Mouse (Mus musculus) testis, adult 2 months (tissue): Measurements from ENCODE around the gene Mia2. TPM values are rescaled to one million over a fixed set of nuclear protein-coding genes. Genes with fewer than 3 reads are reported as not detected.
"Not testable (repeated sequence)": the region's sequence is repeated elsewhere in the genome, so short reads cannot be mapped to it uniquely, and the experiment has no call there.

Source experiments
- H3K27ac ChIP-seq: fragments of 200-500 bp; 2 replicates; pipeline ENCODE4 v1.5.1; 2012; ENCODE audit warnings: low read depth, low read length; ENCODE audit not compliant: control insufficient read depth, insufficient read depth
- H3K27me3 ChIP-seq: fragments of 200-500 bp; 2 replicates; pipeline ENCODE4 v1.6.1; 2012; ENCODE audit warnings: mild to moderate bottlenecking, low read length, moderate library complexity; ENCODE audit not compliant: control insufficient read depth, insufficient read depth
- H3K36me3 ChIP-seq: fragments of 200-500 bp; 2 replicates; pipeline ENCODE4 v1.6.1; 2012; ENCODE audit warnings: mild to moderate bottlenecking, low read length; ENCODE audit not compliant: control insufficient read depth, insufficient read depth
- H3K4me1 ChIP-seq: fragments of 200-500 bp; 2 replicates; pipeline ENCODE4 v1.6.1; 2012; ENCODE audit warnings: low read length; ENCODE audit not compliant: control insufficient read depth, insufficient read depth
- H3K4me3 ChIP-seq: fragments of 200-500 bp; 2 replicates; pipeline ENCODE4 v1.5.1; 2012; ENCODE audit warnings: low read depth, mild to moderate bottlenecking, low read length, moderate library complexity, mixed read lengths; ENCODE audit not compliant: control insufficient read depth
- CTCF ChIP-seq: fragments of 200-500 bp; IDR thresholded peaks from 2 replicates; pipeline ENCODE4 v1.5.1; 2012; ENCODE audit warnings: low read depth, mild to moderate bottlenecking, inconsistent platforms, low read length, moderate library complexity; ENCODE audit not compliant: control insufficient read depth, insufficient read depth, insufficient replicate concordance
- POLR2A ChIP-seq: fragments of 200-500 bp; IDR thresholded peaks from 2 replicates; pipeline ENCODE4 v1.6.1; 2012; ENCODE audit warnings: low read depth, mild to moderate bottlenecking, inconsistent platforms, low read length, moderate library complexity; ENCODE audit not compliant: control insufficient read depth
- polyA plus RNA-seq: library from polyadenylated mRNA; depleted of rRNA; stranded (reverse); fragments of >200 nt; gene quantifications from 2 replicates; pipeline ENCODE4 v1.2.3, GENCODE M21; 2012

Gene Mia2
- polyA plus RNA-seq, 1 experiment: 21.9 TPM

DNA sequence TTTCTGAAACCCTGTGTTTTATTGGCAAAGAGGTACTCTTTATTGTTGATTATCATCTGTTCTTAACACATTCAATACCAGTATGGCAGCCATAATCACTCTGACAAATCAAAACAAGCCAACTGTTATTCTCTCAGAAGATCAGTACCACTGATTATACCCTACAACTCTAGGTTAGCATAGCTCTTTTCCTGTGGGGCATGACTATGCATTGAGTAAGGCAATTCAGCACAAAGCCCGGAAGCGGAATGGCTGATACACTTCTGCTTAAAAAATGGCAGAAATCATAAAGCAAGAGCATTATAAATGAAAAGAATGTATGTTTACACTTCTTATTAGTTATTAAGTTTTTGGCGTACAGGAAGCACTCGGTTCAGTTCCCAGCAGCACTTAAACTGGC, 120.6 kb downstream of the Mia2 start:
- Histone ChIP-seq H3K27me3 (no peaks in the 10 kb centered on the region), H3K4me3 (no peak overlapping the region)

DNA sequence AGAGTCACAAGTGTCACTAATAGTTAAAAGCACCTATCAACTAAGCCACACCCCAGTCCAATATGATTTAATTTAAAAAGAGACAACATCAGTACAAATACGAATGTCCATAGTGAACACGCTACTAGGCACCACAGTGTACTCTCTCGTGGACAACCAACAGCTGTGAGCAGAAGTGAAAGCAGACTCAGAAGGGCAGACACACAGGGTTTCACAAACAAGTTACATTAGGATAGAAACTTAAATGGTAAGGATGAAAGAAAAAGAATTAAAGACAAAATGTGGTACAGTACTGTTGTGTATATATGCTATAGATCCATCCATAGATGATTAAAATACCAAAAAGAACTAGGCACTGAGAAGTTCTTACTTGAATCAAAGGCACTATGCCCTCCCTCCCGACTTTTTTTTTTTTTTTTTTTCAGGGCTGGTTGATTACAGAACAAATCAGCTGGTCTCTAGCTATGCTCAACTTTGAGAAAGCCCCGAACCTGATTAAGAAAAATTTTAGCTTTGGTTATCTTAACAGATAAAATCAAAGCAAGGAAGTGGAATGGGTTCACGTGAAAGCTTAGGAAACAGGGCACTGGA, 121.2 kb downstream of the Mia2 start:
- H3K27me3 ChIP-seq: no peaks in the 10 kb centered on the region
- no peaks in the 10 kb centered on the region for H3K36me3 ChIP-seq
- H3K27ac ChIP-seq: no peak overlapping the region
- TF ChIP-seq CTCF: no peak
- no peak for TF ChIP-seq POLR2A
- H3K4me1 ChIP-seq: peaks cover 6% of the 10 kb centered on the region; the same call in 1 of the 2 replicates
- H3K4me3 ChIP-seq: no peak overlapping the region

More for the DNA sequence above, 120.6 kb downstream of the Mia2 start:
- TF ChIP-seq CTCF: no peak
- TF ChIP-seq POLR2A: no peak
- no peaks in the 10 kb centered on the region for H3K36me3 ChIP-seq
- H3K4me1 ChIP-seq: peaks cover 6% of the 10 kb centered on the region; the same call in 1 of the 2 replicates
- H3K27ac ChIP-seq: no peak overlapping the region

DNA sequence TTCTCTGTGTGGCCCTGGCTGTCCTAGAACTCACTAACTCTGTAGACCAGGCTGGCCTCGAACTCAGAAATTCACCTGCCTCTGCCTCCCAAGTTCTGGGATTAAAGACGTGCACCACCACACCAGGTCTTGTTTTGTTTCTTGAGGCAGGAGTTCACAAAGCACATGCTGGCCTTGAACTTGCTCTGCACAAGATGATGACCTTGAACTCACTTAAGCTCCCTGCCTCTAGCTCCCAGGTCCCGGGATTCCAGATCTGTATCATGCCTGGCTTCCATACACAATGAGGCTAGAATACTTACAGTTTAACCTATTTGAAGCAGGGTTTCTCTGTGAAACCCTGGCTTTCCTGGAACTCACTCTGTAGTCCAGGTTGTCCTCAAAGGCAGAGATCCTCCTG, 121.7 kb downstream of the Mia2 start:
- no peaks in the 10 kb centered on the region for H3K27me3 ChIP-seq
- peak overlapping the region; percentile 12; the same call in 1 of the 2 replicates for H3K27ac ChIP-seq
- TF ChIP-seq POLR2A: no peak
- H3K4me1 ChIP-seq: peaks cover 6% of the 10 kb centered on the region; the same call in 1 of the 2 replicates
- peak overlapping the region; percentile 58 for H3K4me3 ChIP-seq
- no peaks in the 10 kb centered on the region for H3K36me3 ChIP-seq

DNA sequence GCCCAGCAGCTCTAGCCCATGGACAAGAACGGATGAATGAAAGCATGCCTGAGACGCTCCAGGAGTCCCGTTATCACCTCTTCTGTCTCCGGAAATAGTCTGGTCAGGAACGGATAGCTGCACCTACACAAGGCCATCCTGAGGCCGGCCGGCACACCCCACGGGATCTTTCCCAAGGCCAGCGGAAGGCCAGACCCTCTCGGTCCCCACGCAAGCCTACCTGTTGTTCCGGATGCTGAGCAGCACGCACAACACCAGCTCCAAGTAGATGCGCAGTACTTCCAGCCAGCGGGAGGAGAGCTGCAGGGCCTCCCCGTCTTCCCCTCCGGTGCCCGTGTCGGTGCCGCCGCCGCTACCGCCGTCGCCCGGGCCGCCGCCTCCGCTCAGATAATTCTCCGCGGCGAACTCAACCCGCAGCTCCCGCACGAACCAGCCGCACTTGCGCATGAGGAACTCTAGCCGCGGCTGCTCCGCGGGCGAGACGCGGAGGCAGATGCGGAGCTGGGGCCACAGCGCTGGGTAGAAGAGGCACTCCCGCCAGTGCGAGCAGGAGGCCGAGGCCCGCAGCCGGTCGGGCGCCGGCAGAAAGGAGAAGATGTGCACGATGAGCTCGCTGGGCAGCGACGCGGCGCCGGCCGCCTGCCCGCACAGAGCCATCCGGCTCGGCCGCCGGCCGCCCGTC, 123.2 kb downstream of the Mia2 start:
- TF ChIP-seq POLR2A (no peak), CTCF (no peak)
- no peaks in the 10 kb centered on the region for H3K27me3 ChIP-seq
- peak overlapping the region; percentile 98 for H3K27ac ChIP-seq
- peak overlapping the region; percentile 96 for H3K4me3 ChIP-seq
- H3K36me3 ChIP-seq: no peaks in the 10 kb centered on the region
- H3K4me1 ChIP-seq: peaks cover 6% of the 10 kb centered on the region; the same call in 1 of the 2 replicates

DNA sequence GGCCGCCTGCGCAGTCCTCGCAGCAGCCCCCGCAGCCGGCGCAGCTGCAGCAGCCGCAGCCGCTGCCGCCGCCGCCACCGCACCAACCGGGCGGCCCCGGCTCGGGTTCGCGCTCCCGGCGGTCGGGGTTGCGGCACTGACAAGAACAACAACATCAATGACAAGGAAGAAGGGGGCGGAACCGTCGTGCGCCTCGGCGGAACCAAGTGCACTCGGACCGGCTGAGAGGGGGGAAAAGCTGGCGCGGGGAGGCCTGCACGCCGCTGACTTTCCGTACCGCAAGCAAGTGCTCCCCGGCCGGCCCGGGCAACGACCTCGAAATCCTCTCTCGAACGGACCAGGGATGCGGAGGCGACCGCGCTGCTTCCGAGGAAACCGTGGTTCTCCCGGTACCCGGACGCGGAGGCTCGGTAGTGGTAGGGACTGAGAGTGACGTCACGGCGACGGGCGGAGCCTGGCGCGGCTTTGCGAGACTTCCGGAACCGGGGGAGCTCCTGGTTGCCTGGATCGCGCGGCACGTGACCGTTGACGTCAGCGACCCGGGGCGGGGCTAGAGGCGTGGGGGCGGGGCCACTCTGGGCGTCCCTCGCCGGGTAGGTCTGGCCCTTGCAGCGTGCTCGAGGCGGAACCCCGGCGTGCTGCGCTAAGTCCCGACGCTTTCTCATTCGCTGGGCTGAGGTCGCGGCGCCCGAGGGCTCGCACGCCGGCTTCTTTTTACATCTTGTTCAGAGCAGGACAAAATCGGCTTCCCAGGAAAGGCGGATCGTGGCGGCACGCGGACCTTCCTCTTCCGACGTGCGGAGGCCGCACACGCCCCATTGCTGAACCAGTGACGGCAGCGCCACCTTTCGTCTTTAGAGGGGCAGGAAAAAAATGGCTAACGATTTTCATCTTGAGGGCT, 124.0 kb downstream of the Mia2 start, which contains the start of gene Fbxo33:
Gene Fbxo33 (minus strand): TSS at position 401 of the 901 bp plus-strand sequence.
- peak within 1 kb of the TSS; percentile 98 for H3K27ac ChIP-seq
- TF ChIP-seq POLR2A (peak; percentile 64), CTCF (peak; percentile 31; the same call in 1 of the 2 replicates)

DNA sequence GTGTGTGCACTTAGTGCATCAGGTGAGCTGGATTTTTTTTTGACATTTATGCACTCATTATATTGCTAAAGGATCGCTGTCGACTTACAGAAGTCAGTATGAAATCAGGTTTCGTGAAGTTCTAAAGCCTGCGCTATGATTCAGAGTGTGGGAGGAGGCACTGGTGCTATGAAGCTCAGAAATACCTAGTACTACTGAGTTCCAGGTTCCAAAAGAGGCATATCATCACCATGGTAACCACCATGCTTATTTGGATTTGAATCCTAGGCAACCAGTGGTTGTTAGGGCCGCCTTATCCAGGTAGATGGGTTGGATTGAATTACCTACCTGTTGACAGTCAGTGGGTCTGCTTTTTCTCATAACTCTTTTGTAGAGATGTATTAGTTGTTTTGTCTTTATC, 132.8 kb downstream of the Mia2 start:
- Histone ChIP-seq H3K36me3 (no peaks in the 10 kb centered on the region), H3K27ac (no peak overlapping the region), H3K27me3 (no peaks in the 10 kb centered on the region), H3K4me3 (no peak overlapping the region; the same call in 1 of the 2 replicates), H3K4me1 (no peaks in the 10 kb centered on the region)
- no peak for TF ChIP-seq POLR2A
- TF ChIP-seq CTCF: no peak

More for the DNA sequence above, 124.0 kb downstream of the Mia2 start, which contains the start of gene Fbxo33:
- peak within 1 kb of the TSS; percentile 96 for H3K4me3 ChIP-seq
- H3K4me1 ChIP-seq: peaks cover 6% of the 10 kb centered on the region; the same call in 1 of the 2 replicates
- no peaks in the 10 kb centered on the region for H3K27me3 ChIP-seq
- no peaks in the 10 kb centered on the region for H3K36me3 ChIP-seq

DNA sequence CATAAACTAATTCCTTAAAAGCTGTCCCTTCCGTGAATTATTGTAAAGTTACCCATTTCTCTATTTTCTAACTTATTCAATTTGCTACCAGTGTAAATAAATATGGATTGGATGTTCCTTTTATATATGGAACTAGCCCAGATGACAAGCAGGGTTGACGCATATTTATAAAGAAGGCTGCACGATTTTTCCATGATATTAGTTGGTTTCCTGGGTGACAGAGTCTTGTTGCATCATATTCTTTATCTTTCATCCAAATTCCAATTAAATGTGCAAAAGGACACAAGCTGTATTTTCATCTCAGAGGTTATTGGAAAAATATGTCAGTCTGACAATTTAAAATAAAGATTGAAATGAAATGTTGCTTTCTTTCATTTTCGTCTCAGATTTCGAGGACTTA, 142.8 kb downstream of the Mia2 start:
- Histone ChIP-seq H3K4me1 (no peaks in the 10 kb centered on the region), H3K27me3 (no peaks in the 10 kb centered on the region), H3K4me3 (no peak overlapping the region), H3K27ac (no peak overlapping the region), H3K36me3 (no peaks in the 10 kb centered on the region)
- TF ChIP-seq POLR2A: no peak
- TF ChIP-seq CTCF: no peak

DNA sequence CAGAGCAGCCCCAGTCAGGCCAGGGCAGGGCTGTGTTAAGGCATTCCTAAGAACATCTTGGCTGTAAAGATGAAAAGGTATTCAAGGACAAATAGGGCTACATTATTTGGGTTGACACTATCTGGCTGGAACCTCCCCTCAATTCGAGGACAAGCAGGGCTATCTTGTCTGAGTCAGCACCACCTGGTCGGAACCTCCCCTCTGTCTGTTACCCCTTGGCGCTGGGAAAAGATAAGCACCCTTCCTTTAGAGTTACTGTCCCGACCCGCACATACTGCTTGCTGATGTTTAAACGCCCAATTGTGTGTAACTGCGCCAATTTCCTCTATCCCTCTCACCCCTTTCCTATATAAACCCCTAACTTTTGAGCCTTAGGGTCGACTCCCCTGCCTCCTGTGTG, 145.4 kb downstream of the Mia2 start:
- not testable (repeated sequence) for H3K4me1 ChIP-seq, H3K27ac ChIP-seq, H3K36me3 ChIP-seq, H3K4me3 ChIP-seq, H3K27me3 ChIP-seq
